Mouse (Mus musculus): ENCODE results near the gene 1700056E22Rik.

Gene 1700056E22Rik

DNA sequence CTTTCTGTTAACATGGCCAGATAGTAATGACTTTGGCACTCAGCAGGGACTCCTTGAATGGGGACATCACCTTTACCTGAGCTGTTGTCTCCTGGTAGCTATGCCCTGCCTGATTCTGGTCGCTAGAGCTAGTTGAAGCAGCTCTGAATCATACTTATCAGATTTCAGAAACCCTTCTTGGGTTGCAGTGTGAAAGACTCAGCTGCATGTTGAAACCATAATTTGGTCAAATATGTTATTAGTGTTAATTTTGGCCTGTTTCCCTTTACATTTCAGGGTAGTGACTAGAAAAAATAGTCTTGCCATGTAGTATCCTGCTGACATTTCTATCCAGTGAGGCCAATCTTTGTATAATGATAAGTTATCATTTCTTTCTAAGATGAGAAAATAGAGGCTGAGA, 17.2 kb upstream of the 1700056E22Rik start:
- DNase-seq (ENCODE audit: low spot score) = no peak

DNA sequence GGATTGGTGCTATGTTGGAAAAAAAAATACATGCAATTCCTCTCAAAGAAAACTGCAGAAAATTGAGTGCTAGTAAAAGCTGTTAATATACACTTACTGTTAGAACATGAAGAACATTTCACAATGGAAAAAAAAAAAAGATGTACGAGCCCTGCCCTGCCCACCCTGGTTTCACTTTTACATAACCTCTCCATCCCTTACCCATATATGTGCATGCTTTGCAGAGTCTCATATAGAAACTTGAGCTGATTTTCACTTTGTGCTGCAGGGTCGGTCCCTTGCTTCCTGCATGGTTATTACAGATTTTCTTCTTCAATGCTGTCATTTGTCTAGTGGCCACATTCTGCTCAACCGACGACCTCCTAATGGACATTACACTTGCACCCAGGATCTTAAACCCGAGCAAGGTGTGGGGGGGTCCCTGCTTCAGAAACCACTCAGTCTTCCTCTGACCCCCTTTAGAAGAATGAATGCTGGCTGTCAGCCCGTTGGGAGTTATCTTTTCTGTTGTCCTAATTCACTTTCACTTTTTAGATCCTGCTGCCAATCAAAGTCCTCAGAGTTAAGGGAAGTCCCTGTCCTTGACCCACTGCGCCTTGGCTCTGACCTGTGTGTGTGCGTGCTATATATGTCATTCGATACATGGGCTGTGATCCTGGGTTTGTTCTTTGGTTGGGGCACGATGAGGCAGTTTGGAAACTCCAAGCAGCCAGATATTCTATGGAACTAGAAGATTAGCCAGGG, 14.7 kb upstream of the 1700056E22Rik start:
- DNase-seq (ENCODE audit: low spot score) = no peak

DNA sequence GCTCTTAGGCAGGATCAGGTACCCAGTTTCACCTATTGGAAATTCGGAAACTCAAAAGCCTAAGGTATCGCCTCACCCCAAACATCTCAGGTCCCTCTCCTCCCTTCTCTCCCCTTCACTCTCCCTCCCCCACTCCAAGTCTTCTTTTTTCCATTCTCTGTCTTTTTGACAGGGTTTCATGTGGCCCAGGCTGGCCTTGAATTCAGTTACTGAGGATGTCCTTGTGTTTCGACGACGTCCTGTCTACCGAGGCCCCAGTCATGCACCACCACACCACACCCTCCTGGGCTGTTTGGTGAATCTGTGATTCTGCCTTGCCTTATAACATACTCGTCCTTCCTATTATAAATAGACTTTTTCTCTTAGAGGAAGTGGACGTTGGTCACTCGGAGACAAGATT, 13.7 kb upstream of the 1700056E22Rik start:
- DNase-seq (ENCODE audit: low spot score) = no peak

GRCm38 (mm10) chr1:184046070-184046677, 12.1 kb upstream of the 1700056E22Rik start:
- DNase-seq (ENCODE audit: low spot score) = no peak

DNA sequence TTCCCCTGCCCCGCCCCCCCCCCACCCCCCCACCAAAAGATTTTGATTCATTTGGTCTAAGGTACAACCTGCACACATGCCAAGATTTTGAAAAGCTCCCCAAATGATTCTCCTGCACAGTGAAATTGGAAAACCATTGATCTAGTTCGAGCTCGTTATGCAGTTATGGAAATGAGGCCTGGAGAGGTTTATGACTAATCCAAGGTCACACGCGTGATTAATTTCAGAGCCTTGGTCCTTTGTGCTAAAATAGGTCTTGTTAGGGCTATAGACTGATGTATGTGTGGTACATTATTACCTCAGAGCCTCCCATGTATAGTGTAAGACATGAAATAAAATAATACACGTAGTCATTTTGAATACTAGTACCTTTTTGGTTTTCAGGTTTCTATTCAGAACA, 9.3 kb upstream of the 1700056E22Rik start:
- no peak for DNase-seq (ENCODE audit: low spot score)

- DNase-seq (ENCODE audit: low spot score) = no peak
Measured at GRCm38 (mm10) chr1:184042745-184043144, 8.6 kb upstream of the 1700056E22Rik start.

DNA sequence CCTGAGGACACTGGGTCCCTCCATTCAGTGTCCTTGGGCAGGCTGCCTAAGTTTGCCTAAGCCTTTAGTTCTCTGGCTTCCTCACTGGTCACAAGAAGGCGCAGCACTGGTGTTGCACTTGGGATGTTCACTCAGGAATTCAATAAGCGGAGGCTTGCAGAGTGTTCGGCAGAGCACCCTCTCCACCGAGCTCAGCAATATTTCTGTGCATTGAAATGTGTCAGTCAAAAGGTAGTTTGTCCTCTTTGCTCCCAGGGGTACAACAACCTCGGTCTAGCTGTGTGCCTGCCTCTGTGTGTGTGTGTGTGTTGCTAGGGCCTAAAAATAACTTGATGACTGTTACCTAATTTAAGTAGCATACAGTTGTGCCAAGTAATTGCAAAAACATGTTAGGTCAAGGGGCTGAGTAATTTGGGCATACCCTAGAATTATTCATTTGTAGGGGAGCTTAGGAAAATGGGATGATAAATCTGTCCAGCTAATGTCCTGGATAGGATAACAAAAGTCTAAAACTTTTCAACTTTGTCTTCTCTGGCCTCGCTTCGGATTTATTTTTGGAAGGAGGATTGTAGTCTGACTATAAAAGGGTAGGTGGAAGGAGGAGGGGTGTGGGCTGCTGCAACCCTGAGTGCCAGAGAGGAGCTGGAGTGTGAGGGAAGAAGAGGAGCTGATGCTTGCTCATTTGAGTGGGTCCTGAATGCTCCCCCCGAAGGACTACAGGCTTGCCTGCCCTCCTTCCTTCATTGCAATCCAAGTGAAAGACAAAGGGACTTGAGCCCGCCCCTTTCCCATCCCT, 7.9 kb upstream of the 1700056E22Rik start:
- peak; percentile 38 for DNase-seq (ENCODE audit: low spot score)

DNA sequence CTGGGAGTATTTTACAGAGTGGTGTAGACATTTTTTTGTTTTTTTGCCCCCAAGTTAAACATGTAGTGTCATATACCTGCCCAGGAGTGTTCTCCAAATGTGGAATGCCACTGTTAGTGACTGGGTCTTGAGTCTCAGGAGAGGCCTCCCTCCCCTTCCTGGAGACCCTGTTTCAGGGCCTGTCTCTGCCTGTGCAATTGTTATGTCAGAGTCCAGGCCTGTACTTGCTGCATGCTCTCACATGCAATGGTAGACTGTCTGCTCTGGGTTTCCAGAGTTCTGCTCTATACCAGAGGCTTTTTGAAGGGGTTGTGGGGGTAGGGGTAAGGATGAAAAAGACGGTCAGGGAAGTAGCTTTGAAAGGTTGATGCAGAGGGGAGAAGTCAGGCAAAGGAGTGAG, 6.8 kb upstream of the 1700056E22Rik start:
- no peak for DNase-seq (ENCODE audit: low spot score)

- no peak for DNase-seq (ENCODE audit: low spot score)
Measured at GRCm38 (mm10) chr1:184040181-184040580, 6.1 kb upstream of the 1700056E22Rik start.

DNA sequence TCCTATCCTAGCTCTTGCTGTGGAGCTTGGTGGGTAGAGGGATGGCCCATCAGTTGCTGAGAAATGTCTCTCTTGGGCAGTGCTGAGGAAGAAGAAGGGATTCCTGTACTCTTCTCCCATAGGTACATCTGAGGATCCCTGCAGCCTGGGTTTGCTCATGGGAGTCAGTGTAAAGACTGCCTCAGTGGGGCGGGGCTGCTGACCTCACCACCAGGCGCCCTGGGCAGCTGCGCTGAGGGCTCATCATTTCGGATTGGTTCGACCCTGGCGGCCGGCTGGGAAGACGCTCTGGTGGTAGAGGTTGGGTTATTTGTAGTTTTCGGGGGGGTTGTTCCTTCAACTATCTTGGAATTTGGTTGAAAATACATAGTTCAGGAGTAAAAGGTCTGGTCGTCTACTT, 5.2 kb upstream of the 1700056E22Rik start:
- DNase-seq (ENCODE audit: low spot score) = no peak

DNA sequence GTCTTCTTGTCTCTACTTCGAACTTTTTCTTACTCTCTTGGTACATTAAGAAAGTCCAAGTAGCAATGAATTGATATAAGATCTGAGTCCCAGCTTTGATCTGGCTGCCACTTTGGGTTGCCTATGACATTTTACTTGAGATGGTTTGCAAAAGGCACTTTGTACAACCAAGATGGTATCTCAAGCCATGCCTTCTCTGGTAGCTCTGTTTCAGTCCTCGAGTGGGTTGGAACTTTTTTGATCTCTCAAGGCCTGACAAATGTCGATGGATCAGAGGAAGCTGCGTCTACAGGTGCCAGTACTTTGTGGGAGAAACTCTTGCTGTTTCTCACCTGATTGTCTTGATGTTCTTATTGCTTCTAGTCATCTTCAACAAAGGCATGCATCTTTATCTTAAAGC, 3.7 kb upstream of the 1700056E22Rik start:
- no peak for DNase-seq (ENCODE audit: low spot score)

GRCm38 (mm10) chr1:184035346-184035903, 1.3 kb upstream of the 1700056E22Rik start:
- no peak for DNase-seq (ENCODE audit: low spot score)

DNA sequence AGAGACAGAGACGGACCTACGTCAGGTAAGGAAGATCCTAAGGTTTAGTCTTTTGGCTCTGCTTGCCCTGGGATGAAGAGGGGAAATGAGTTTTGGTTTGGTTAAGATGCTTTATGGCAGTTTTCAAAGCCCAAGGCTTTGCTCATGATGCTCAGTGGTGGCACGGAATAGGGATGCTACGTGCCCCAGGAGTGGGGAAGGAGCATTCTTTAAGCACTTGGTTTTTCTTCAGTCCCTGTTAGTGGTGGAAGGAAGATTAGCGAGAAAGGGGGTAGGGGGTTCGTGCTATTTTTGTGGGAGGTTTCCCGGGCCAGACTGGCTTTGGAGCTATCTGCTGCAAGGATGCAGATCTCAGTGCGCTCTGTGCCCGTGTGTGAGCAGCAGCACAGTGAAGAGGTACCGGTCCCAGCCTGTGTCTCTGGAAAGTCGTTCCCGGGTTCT, 660 bp upstream of the 1700056E22Rik start:
- peak; percentile 13 for DNase-seq (ENCODE audit: low spot score)

GRCm38 (mm10) chr1:184033390-184034010, 601 bp downstream of the 1700056E22Rik start:
- peak; percentile 74 for DNase-seq (ENCODE audit: low spot score)

GRCm38 (mm10) chr1:184032682-184033389, 1.3 kb downstream of the 1700056E22Rik start:
- no peak for DNase-seq (ENCODE audit: low spot score)

GRCm38 (mm10) chr1:184030070-184030802, 3.9 kb downstream of the 1700056E22Rik start:
- no peak for DNase-seq (ENCODE audit: low spot score)

- no peak for DNase-seq (ENCODE audit: low spot score)
Measured at GRCm38 (mm10) chr1:184027039-184027438, 7.1 kb downstream of the 1700056E22Rik start.

GRCm38 (mm10) chr1:184025079-184025478, 9.0 kb downstream of the 1700056E22Rik start:
- no peak for DNase-seq (ENCODE audit: low spot score)

GRCm38 (mm10) chr1:184024631-184025030, 9.5 kb downstream of the 1700056E22Rik start:
- DNase-seq (ENCODE audit: low spot score) = no peak

DNA sequence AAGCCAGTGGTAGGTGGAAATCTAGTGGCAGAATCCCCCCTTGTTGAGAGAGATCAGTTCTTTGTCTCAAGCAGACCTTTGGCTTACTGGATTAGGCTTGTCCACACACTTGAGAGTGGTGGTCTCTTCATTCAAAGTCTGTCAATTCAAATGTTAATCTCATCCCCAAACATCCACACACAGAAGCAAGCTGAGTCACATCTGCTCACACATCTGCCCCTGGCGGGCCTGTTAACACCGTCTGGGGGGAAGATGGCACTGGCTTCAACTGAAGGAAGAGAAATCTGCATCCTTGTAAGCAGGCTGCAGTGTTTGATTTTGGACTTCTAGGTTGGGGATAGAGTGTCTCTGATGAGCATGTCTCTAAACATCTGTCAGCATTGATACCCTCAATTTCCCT, 10.1 kb downstream of the 1700056E22Rik start:
- DNase-seq (ENCODE audit: low spot score) = no peak

- no peak for DNase-seq (ENCODE audit: low spot score)
Measured at GRCm38 (mm10) chr1:184019722-184020107, 14.4 kb downstream of the 1700056E22Rik start.

All from urinary bladder, postnatal 14 days (tissue).